Mouse (Mus musculus): Measurements from ENCODE around the gene Creb5. TPM values are rescaled to one million over a fixed set of nuclear protein-coding genes. Genes with fewer than 3 reads are reported as not detected.

Creb5 gene
- 0.79 and 1.1 TPM in 2 replicates for total RNA-seq (2012; rRNA removed)

DNA sequence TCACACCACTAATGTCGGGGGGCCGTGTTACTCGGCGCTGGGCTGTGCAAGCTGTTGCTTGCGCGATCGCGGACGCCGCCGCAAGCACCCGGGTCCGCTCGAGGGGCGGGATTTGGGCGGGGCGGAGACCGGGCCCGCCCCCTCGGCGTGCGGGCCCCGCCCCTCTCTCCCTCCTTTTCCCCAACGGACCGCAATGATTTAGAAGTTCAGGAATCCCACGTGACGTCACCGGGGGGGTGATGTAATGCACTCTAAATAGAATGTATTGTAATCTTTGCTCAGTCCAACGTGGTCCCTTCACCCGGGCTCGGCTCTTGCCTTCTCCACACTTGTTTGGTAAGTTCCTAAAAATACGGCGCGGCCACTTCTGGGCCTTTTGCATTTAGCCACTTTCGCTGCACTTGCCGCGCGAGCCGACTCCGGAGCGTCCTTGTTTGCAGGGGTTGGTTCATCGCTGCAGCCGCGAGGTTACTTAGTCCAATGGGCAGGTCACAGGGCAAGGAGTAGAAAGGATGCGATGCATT is at the start of gene Creb5:
Gene Creb5 (plus strand): TSS at position 233 of the 524 bp plus-strand sequence.
- peak within 1 kb of the TSS; percentile 50 to 78 for H3K4me3 ChIP-seq (ENCODE audit: insufficient read depth in 1 of 2, low read depth in 1 of 2, low read length in 2 of 2, poor library complexity in 1 of 2, severe bottlenecking in 1 of 2)
- no peak within 1 kb of the TSS for H3K27ac ChIP-seq (ENCODE audit: insufficient read depth, low read depth, low read length, poor library complexity, severe bottlenecking)
- no peaks in the 10 kb centered on the region for H3K9me3 ChIP-seq (ENCODE audit: control insufficient read depth, insufficient read depth, low read depth, low read length)
- no peaks in the 10 kb centered on the region for H3K4me1 ChIP-seq (ENCODE audit: control insufficient read depth in 2 of 2, insufficient read depth in 2 of 2, low read length in 2 of 2, poor library complexity in 1 of 2)
- H3K36me3 ChIP-seq (ENCODE audit: control insufficient read depth, insufficient read depth, low read length, poor library complexity, severe bottlenecking): no peaks in the 10 kb centered on the region
- peak within 1 kb of the TSS; percentile 5; the same call in 1 of the 2 replicates for H3K9ac ChIP-seq (ENCODE audit: insufficient read depth, low read depth, low read length, poor library complexity, severe bottlenecking)
- TF ChIP-seq CHD2 (IDR thresholded peaks at IDR 0.05; ENCODE audit: low read depth, low read length) (no peak), MAFK (IDR thresholded peaks at IDR 0.05; ENCODE audit: insufficient read depth, low read depth, low read length) (no peak)
- DNase-seq (ENCODE audit: low read depth, low spot score): peak; percentile 73
- in situ Hi-C loops (cut with MboI; ENCODE audit: low sequenced_read_pairs in 2 of 2, unreplicated experiment in 2 of 2): loop anchor here in 1 of 2 experiments (25.0 kb wide), 1 partner anchor 1025 kb away; the partner anchor contains the start of gene Hoxa13

DNA sequence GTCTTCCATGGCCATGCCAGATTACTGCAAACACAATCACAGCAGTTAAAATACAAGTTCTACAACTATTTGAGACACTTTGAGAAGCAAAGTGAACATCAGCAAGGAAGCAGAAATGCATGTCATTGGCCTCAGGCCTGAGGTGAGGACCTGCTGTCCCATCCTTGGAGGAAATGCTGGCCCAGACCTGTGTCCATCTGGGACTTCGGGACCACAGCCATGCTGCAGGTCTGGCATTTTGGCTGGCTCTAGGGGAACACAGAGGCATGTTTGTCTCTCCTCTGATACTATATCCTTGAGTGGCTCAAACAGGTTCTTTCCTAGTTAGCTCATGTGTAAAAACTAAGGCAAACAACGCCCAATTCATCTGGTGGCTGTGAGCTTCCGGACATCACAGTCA is 27.2 kb upstream of the Creb5 start:
- no peaks in the 10 kb centered on the region for H3K9me3 ChIP-seq (ENCODE audit: control insufficient read depth, insufficient read depth, low read depth, low read length)
- no peaks in the 10 kb centered on the region for H3K36me3 ChIP-seq (ENCODE audit: control insufficient read depth, insufficient read depth, low read length, poor library complexity, severe bottlenecking)
- no peak for DNase-seq (ENCODE audit: low read depth, low spot score)
- H3K4me1 ChIP-seq (ENCODE audit: control insufficient read depth in 2 of 2, insufficient read depth in 2 of 2, low read length in 2 of 2, poor library complexity in 1 of 2): no peaks in the 10 kb centered on the region
- H3K4me3 ChIP-seq (ENCODE audit: insufficient read depth in 1 of 2, low read depth in 1 of 2, low read length in 2 of 2, poor library complexity in 1 of 2, severe bottlenecking in 1 of 2): no peak overlapping the region
- TF ChIP-seq CHD2 (IDR thresholded peaks at IDR 0.05; ENCODE audit: low read depth, low read length) (no peak), MAFK (IDR thresholded peaks at IDR 0.05; ENCODE audit: insufficient read depth, low read depth, low read length) (no peak)
- H3K27ac ChIP-seq (ENCODE audit: insufficient read depth, low read depth, low read length, poor library complexity, severe bottlenecking): no peak overlapping the region
- in situ Hi-C loops (cut with MboI; ENCODE audit: low sequenced_read_pairs in 2 of 2, unreplicated experiment in 2 of 2): no loop called here
- no peak overlapping the region for H3K9ac ChIP-seq (ENCODE audit: insufficient read depth, low read depth, low read length, poor library complexity, severe bottlenecking)

GRCm38 (mm10) chr6:53262401-53262800 is 24.7 kb upstream of the Creb5 start:
- H3K9ac ChIP-seq (ENCODE audit: insufficient read depth, low read depth, low read length, poor library complexity, severe bottlenecking): no peak overlapping the region
- H3K9me3 ChIP-seq (ENCODE audit: control insufficient read depth, insufficient read depth, low read depth, low read length): no peaks in the 10 kb centered on the region
- TF ChIP-seq ZNF384 (IDR thresholded peaks at IDR 0.05; ENCODE audit: low read depth, low read length): no peak
- TF ChIP-seq MAFK (IDR thresholded peaks at IDR 0.05; ENCODE audit: insufficient read depth, low read depth, low read length): no peak
- TF ChIP-seq ZC3H11A (IDR thresholded peaks at IDR 0.05; ENCODE audit: borderline replicate concordance, low read depth, low read length): no peak
- no peak for TF ChIP-seq HCFC1 (IDR thresholded peaks at IDR 0.05; ENCODE audit: borderline replicate concordance, insufficient read depth, low read length)
- no peak for TF ChIP-seq CHD2 (IDR thresholded peaks at IDR 0.05; ENCODE audit: low read depth, low read length)
- no peak overlapping the region for H3K27ac ChIP-seq (ENCODE audit: insufficient read depth, low read depth, low read length, poor library complexity, severe bottlenecking)
- no peak for DNase-seq (ENCODE audit: low read depth, low spot score)
- no peaks in the 10 kb centered on the region for H3K4me1 ChIP-seq (ENCODE audit: control insufficient read depth in 2 of 2, insufficient read depth in 2 of 2, low read length in 2 of 2, poor library complexity in 1 of 2)
- H3K4me3 ChIP-seq (ENCODE audit: insufficient read depth in 1 of 2, low read depth in 1 of 2, low read length in 2 of 2, poor library complexity in 1 of 2, severe bottlenecking in 1 of 2): no peak overlapping the region
- no peaks in the 10 kb centered on the region for H3K36me3 ChIP-seq (ENCODE audit: control insufficient read depth, insufficient read depth, low read length, poor library complexity, severe bottlenecking)
- in situ Hi-C loops (cut with MboI; ENCODE audit: low sequenced_read_pairs in 2 of 2, unreplicated experiment in 2 of 2): no loop called here

- H3K27ac ChIP-seq (ENCODE audit: insufficient read depth, low read depth, low read length, poor library complexity, severe bottlenecking): no peak overlapping the region
- H3K36me3 ChIP-seq (ENCODE audit: control insufficient read depth, insufficient read depth, low read length, poor library complexity, severe bottlenecking): no peaks in the 10 kb centered on the region
- no peak for DNase-seq (ENCODE audit: low read depth, low spot score)
- H3K4me3 ChIP-seq (ENCODE audit: insufficient read depth in 1 of 2, low read depth in 1 of 2, low read length in 2 of 2, poor library complexity in 1 of 2, severe bottlenecking in 1 of 2): no peak overlapping the region
- H3K9ac ChIP-seq (ENCODE audit: insufficient read depth, low read depth, low read length, poor library complexity, severe bottlenecking): no peak overlapping the region
- in situ Hi-C loops (cut with MboI; ENCODE audit: low sequenced_read_pairs in 2 of 2, unreplicated experiment in 2 of 2): no loop called here
- TF ChIP-seq CHD2 (IDR thresholded peaks at IDR 0.05; ENCODE audit: low read depth, low read length): no peak
- no peak for TF ChIP-seq ZC3H11A (IDR thresholded peaks at IDR 0.05; ENCODE audit: borderline replicate concordance, low read depth, low read length)
- TF ChIP-seq HCFC1 (IDR thresholded peaks at IDR 0.05; ENCODE audit: borderline replicate concordance, insufficient read depth, low read length): no peak
- no peak for TF ChIP-seq MAFK (IDR thresholded peaks at IDR 0.05; ENCODE audit: insufficient read depth, low read depth, low read length)
- TF ChIP-seq ZNF384 (IDR thresholded peaks at IDR 0.05; ENCODE audit: low read depth, low read length): no peak
- H3K4me1 ChIP-seq (ENCODE audit: control insufficient read depth in 2 of 2, insufficient read depth in 2 of 2, low read length in 2 of 2, poor library complexity in 1 of 2): no peaks in the 10 kb centered on the region
- no peaks in the 10 kb centered on the region for H3K9me3 ChIP-seq (ENCODE audit: control insufficient read depth, insufficient read depth, low read depth, low read length)
These were observed 20.0 kb upstream of the Creb5 start for GRCm38 (mm10) chr6:53267036-53267435.
